Mouse (Mus musculus) heart, postnatal 0 days (tissue): ENCODE measurements around the gene Tmem164.

Experiments used
- CTCF ChIP-seq: IDR thresholded peaks from 2 replicates; pipeline ENCODE4 v1.5.1; 2016; ENCODE audit warnings: antibody characterized with exemption, control low read depth, low read depth
- EP300 ChIP-seq: IDR thresholded peaks from 2 replicates; pipeline ENCODE4 v1.6.1; 2016; ENCODE audit warnings: antibody characterized with exemption, low read depth

- no peak for TF ChIP-seq CTCF
- peak; percentile 97 for TF ChIP-seq EP300
Measured at GRCm38 (mm10) chrX:142833164-142833796, 152.1 kb downstream of the Tmem164 start.
